Mouse (Mus musculus) right cerebral cortex, adult 2 months (tissue): ENCODE measurements around the gene Snapc4.
"Not testable (repeated sequence)": the region's sequence is repeated elsewhere in the genome, so short reads cannot be mapped to it uniquely, and the experiment has no call there.

ENCODE experiments used
- DNase-seq, 2 experiments: peaks; one replicate each; pipeline ENCODE4 v3.0.0; 2021 to 2022; ENCODE audit warnings: low spot score in 2 of 2

The Snapc4 gene

GRCm38 (mm10) chr2:26380871-26381270 is 418 bp upstream of the Snapc4 start:
- DNase-seq: not testable (repeated sequence)

GRCm38 (mm10) chr2:26372396-26372795 is 8.1 kb downstream of the Snapc4 start:
- no peak for DNase-seq

GRCm38 (mm10) chr2:26368572-26368971 is 11.9 kb downstream of the Snapc4 start:
- DNase-seq: no peak

- DNase-seq: no peak
These were observed 12.5 kb downstream of the Snapc4 start for GRCm38 (mm10) chr2:26367911-26368310.

- DNase-seq: no peak
These were observed 15.6 kb downstream of the Snapc4 start for GRCm38 (mm10) chr2:26364738-26365465.

- DNase-seq: no peak
These were observed 17.0 kb downstream of the Snapc4 start for GRCm38 (mm10) chr2:26363481-26363880.

- DNase-seq: no peak
These were observed 17.5 kb downstream of the Snapc4 start for GRCm38 (mm10) chr2:26362991-26363390.

GRCm38 (mm10) chr2:26360772-26361171 is 19.7 kb downstream of the Snapc4 start, which contains the start of gene Card9:
TSS of gene Card9 (minus strand) at chr2:26360918.
- no peak for DNase-seq

- no peak for DNase-seq
These were observed 20.5 kb downstream of the Snapc4 start for GRCm38 (mm10) chr2:26359983-26360382.

- DNase-seq: no peak
These were observed 21.7 kb downstream of the Snapc4 start for GRCm38 (mm10) chr2:26358667-26359320.

- DNase-seq: no peak
These were observed 23.0 kb downstream of the Snapc4 start for GRCm38 (mm10) chr2:26357484-26357883.

GRCm38 (mm10) chr2:26356678-26357077 is 23.8 kb downstream of the Snapc4 start:
- no peak for DNase-seq

- DNase-seq: no peak
These were observed 24.2 kb downstream of the Snapc4 start for GRCm38 (mm10) chr2:26356231-26356630.

GRCm38 (mm10) chr2:26354401-26354800 is 26.1 kb downstream of the Snapc4 start:
- DNase-seq: no peak

GRCm38 (mm10) chr2:26353066-26353980 is 27.1 kb downstream of the Snapc4 start:
- no peak for DNase-seq

GRCm38 (mm10) chr2:26352291-26352910 is 28.1 kb downstream of the Snapc4 start:
- no peak for DNase-seq

GRCm38 (mm10) chr2:26351358-26352290 is 28.8 kb downstream of the Snapc4 start, which contains the start of gene Dnlz:
TSS of gene Dnlz (minus strand) at chr2:26352110.
- DNase-seq: peak; percentile 94 to 97

- DNase-seq: no peak
These were observed 32.2 kb downstream of the Snapc4 start for GRCm38 (mm10) chr2:26348241-26348640.

GRCm38 (mm10) chr2:26342609-26343490 is 37.6 kb downstream of the Snapc4 start:
- no peak for DNase-seq
